Mouse (Mus musculus): Measurements from ENCODE around the gene Magohb. TPM values are rescaled to one million over a fixed set of nuclear protein-coding genes. Genes with fewer than 3 reads are reported as not detected.

The Magohb gene
- polyA plus RNA-seq, 1 experiment from 2014 or later: 53.1 TPM

Other genes starting within 250 kb of the Magohb start
- gene Klra2, start 45.9 kb downstream of the Magohb start, polyA plus RNA-seq (2016; fragmentation: Nextera tagmentation; extraction: Ambion mirVana): not detected in 2 replicates
- 1.1 and 1.3 TPM in 2 replicates for gene Styk1, start 60.4 kb upstream of the Magohb start, polyA plus RNA-seq (2016; fragmentation: Nextera tagmentation; extraction: Ambion mirVana)
- 24.2 and 27.2 TPM in 2 replicates for gene Ybx3, start 95.2 kb upstream of the Magohb start, polyA plus RNA-seq (2016; fragmentation: Nextera tagmentation; extraction: Ambion mirVana)
- gene 5430401F13Rik, start 193.2 kb upstream of the Magohb start, polyA plus RNA-seq (2016; fragmentation: Nextera tagmentation; extraction: Ambion mirVana): not detected in 2 replicates
- gene Gm6619, start 193.2 kb upstream of the Magohb start, polyA plus RNA-seq (2016; fragmentation: Nextera tagmentation; extraction: Ambion mirVana): not detected in 2 replicates